Mouse (Mus musculus) adrenal gland, adult 10 weeks (tissue): Measurements from ENCODE around the gene Stbd1. TPM values are rescaled to one million over a fixed set of nuclear protein-coding genes. Genes with fewer than 3 reads are reported as not detected.

Experiments used
- polyA plus RNA-seq: library from polyadenylated mRNA; stranded (reverse); fragments of 350-450 nt; fragmentation: Illumina TruSeq; extraction: RNeasy Lipid Tissue Mini Kit (QIAGEN cat#74804); gene quantifications from one replicate; pipeline ENCODE4 v1.2.3, GENCODE M21; 2014; ENCODE audit warnings: low read depth, low replicate concordance

Stbd1 gene
- 9.5 TPM for polyA plus RNA-seq

DNA sequence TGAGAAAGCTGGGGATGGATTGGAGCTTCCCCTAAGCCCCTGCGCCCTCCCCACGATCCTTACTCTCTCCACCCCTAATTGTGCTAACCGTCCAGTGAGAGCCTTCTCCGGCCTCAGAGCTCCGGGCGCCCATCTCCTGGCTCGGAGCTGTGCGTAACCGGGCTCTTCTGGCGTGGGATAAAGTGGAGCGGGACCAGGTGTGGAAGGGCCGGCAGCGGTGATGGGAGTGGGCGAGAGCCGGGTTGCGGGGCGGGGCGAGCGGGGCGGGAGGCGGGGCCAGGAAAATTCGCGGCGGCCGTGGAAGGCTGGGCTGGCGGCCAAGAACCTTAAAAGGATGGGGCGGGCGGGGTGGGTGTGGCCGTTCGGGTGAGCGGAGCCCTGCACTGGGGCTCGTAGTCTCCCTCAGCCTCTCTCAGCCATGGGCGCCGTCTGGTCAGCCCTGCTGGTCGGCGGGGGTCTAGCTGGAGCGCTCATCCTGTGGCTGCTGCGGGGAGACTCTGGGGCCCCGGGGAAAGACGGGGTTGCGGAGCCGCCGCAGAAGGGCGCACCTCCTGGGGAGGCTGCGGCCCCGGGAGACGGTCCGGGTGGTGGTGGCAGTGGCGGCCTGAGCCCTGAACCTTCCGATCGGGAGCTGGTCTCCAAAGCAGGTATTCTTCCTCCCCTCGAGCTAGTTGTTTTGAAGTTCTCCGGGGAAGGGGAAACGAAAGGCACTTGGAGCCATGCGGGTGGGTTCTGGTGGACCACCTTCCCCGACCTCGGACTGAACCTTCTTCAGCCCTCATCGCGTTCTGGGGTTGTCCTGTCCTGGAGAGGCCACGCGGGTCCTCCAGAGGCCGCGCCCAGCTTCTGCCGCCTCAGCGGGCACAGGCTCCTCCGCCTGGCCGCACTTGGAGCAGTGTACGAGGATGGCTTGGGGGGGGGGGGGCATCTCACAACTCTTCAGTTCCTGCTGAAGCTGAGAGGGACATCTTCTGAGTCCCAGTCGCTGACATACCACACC is at the start of gene Stbd1:
Gene Stbd1 (plus strand): TSS at position 351 of the 1,000 bp plus-strand sequence.

DNA sequence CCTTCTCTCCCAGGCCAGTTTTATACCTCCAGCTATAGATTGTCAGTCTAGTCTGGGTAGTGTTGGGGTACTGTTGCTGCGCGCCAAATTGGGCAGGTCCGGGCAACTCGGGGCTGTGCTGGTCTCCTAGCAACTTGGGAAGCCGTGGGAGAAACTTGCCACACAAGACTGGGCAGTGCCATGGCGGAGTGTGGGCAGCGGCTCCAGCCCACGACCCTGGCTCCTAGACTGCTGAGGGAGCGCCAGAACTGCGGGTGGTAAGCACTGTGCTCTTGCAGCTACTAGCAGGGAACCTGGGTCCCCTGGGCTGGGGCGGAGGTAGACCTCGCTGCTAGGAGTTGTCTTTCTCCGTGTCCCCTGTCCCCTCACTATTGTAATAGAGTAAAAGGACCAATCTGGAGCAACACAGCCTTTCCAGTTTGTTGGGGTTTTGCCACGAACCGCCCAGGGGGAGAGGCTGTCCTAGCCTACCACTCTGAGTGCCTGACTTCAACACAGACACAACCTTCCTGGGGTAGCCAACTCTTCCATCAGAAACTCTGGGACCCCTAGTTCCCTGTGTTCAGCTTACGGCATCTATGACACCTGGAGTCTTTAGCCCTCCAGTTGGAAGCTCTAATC is 47.8 kb upstream of the Stbd1 start, which contains the start of gene Fam47e:
Gene Fam47e (plus strand): TSS at position 179 of the 621 bp plus-strand sequence.

Other genes starting within 250 kb of the Stbd1 start
- 49.7 TPM for gene Nup54, start 167.8 kb upstream of the Stbd1 start, polyA plus RNA-seq
- gene Scarb2, start 96.2 kb upstream of the Stbd1 start, polyA plus RNA-seq, result 114 TPM
- gene Fam47e, start 48.0 kb upstream of the Stbd1 start, polyA plus RNA-seq, result not detected
- gene Ccdc158, start 72.2 kb downstream of the Stbd1 start, polyA plus RNA-seq, result 1.6 TPM
- gene Shroom3, start 80.4 kb downstream of the Stbd1 start, polyA plus RNA-seq, result 0.35 TPM